Mouse (Mus musculus) embryo, embryonic 10.5 days (tissue): ENCODE data around the gene Csde1.

ENCODE experiments used
- DNase-seq: peaks from one replicate; pipeline ENCODE4 v3.0.0-alpha.2; 2015; ENCODE audit warnings: low spot score

The Csde1 gene

DNA sequence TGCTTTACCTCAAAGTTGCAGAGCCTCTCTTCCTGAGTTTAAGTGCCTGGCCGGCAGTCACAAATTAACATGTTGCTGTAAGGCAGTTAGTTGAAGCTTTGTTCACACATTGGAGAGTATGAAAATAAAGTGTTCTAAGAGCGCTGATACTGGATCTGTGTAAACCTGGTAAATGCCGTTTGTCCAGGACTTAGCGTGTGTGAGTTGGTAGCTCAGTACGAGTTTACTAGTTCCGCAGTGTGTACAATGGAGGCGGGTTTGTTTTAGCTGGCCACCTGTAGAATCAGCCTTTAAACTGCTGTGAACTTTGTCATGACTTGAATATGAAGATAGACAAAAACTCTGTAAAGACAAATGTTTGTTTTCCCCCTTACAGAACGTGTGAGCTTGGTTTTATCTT lies 46.7 kb downstream of the Csde1 start:
- no peak for DNase-seq

DNA sequence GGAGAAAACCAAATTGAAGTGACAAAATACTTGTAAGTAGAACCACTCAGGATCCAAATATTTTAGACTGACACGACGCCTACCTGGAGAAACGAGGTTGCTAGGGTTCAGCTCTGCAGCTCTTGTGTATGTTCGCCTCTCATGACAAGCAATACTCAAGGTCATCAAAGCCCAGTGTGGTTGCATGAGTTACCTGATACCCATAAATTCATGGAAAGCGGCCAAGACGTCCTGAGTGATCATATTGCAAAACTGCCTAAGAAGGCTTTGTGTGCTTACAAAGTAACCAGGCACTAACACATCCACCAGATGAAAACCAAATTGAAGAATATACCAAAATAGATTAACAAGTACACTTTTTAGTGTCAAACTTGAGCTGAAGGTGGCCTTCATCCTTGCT lies 48.7 kb downstream of the Csde1 start:
- DNase-seq: no peak

DNA sequence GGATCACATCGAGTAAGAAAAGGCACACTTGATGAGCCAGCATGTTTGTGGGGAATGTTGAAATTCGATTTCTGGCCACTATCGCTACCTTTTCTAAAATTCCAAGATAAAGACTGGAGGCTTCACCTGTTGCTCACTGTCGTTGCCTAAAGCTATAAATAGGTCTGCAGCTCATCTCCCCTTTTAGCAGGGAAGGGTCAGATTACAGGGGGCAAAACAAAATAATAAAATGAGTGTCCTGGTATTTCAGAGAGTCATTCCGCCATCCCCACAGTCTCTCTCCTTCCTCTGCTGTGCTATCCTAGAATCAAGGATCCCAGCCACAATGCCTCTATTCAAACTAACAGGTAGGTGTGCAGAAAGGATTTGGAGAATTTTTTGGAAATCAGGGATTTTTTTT lies 53.5 kb downstream of the Csde1 start, which contains the start of gene Ampd1:
Gene Ampd1 (plus strand): TSS at position 244 of the 400 bp plus-strand sequence.
- no peak for DNase-seq

DNA sequence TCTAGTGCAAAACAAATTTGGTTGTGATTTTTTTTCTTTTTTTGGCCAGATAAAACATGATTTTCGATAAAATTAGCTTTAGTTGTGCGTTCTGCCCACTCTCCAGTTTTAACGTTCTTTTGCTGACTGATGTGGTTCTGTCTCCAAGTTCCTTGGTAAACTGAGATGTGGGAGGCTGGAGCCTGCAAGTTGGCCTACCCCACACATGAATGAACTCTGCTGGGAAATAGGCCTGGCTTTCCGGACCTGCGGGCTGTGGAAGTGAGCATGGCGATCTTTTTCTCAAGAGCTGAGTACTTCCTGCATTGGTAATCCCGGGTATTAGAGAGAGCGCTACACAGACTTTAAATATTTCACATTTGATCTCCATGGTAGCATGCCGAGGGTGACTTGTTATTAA lies 55.6 kb downstream of the Csde1 start:
- no peak for DNase-seq

DNA sequence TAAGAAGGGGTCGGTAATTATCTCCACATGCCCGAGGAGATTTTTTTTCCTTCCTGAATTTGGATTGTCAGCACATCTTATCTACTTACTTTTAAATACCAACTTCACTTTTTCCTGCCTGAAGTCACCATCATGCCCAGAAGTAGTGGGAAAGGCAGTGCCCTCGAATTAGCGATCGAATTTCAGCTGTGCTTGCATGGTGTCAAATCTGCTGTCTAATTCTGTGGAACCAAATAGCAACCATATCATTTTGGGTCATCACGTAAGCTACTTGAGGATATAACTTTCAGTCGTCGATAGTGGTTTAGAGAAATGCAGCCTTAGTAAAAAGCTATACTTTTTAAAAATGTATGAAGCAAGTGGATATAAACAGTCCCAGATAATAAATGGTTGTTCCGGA lies 56.2 kb downstream of the Csde1 start:
- DNase-seq: no peak

DNA sequence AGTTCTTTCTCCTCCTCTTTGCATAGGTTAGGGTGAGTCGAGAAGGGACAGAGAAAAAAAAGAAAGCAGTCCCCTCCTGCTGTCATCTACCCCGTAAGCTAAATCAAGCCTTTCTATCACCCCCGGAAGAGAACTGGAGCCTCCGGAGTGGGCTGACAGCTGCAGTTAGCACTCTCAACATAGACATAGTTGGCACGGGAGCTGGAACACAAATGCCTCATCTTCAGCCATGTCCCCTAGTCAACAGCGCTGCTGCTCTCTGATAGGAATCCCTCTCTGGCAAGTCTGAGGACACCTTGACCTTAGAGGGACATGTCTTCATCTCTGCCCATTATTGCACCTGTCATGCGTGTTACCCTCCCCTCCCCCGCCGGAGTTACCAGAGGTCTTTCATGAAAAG lies 59.1 kb downstream of the Csde1 start:
- no peak for DNase-seq

DNA sequence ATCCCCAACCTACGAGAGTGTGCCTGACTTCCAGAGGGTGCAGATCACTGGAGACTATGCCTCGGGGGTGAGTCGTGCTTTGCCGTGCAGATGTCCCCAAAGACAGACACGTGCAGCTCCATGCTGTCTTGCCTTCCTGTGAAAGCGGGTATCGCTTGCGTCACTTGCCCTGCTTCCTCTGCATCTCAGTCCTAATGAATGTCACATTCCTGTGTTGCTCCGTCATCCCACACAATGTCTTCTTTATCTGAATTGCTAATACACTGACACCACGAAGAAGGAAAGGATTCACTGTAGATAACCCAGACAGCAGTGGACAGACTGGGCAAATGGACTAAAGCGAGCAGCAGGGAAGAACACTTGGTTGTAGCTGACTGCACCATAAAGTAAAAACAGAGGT lies 60.8 kb downstream of the Csde1 start:
- DNase-seq: no peak

DNA sequence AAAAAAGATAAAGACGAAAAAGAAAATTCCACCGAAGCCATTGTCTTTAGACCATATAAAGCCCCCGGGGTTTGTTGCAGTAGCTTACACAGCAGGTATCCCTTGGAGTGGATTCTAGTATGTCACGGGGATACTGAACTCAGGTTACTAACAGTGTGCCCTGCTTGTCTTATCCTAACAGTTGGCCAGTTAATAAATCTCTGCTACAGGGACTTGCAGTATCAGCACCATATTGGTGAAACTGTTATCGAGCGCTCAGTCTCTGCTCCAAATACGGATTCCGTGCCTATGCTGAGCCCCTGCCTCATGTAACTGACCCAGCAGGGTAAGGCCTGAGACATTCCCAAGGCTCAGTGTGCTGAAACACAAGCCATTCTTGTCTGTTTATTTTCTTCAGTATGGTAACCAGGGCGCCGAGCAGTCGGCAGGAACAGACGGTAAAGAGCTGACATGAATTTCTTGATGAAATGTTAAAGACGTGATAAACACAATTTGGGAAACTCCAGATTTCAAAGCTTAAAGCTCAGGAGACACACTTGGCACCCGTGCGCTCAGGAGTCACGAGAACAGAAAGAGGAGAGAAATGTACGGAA lies 61.7 kb downstream of the Csde1 start:
- no peak for DNase-seq

DNA sequence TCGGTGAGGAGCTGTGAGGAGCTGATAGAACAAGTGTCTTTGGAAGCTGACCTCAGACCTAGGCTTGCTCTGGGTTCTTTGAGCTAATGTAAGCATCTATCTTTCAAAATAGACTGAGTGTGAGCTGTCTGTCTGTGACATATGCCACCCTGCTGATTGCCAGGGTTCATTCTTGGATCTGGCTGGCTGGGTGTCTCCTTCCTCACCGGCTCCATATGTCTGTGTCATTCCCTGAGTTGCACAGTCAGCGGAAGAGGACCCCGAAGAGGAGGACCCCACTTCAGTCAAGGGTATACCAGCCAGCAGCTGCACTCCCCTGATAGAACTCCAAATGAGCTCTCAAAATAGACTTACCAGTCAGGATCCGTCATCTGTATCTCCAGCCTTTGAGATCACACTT lies 62.5 kb downstream of the Csde1 start:
- DNase-seq: no peak

DNA sequence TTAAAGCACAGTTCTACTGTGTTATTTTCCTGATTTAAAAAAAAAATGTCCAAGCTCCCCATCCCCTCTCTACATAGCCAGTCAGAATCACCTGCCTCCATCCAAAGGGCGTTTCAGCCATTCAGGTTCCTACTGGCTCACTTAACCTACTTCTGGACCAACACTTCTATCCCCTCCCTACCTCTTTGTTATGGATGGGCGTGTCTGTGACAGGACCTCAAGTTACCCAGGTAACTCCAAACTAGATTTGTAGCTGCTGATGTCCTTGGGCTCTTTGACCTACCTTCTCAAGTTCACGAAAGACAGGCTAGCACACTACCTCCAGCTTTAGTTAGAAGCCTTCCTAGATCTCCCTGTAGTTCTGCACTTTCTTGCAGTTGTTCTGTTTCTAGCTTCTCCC lies 65.8 kb downstream of the Csde1 start:
- no peak for DNase-seq

DNA sequence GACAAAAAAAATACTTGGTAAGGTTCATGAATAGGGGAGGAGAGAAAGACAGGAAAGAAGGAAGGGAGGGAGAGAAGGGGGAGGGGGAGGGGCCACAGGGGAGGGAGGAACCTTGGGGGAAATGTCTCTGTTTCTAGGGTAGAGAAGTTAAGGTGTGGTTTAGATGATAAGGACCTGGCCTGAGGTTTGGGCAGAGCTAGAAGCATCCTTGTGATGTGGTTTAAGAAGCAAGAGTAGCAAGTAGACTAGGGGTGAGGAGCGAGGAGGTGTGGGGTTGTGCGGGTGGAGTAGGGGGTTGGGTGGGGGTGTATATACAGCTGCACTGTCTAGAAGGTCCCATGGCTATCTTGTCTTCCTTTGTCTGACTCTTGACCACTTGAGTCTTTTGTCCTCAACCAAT lies 71.5 kb downstream of the Csde1 start:
- no peak for DNase-seq

DNA sequence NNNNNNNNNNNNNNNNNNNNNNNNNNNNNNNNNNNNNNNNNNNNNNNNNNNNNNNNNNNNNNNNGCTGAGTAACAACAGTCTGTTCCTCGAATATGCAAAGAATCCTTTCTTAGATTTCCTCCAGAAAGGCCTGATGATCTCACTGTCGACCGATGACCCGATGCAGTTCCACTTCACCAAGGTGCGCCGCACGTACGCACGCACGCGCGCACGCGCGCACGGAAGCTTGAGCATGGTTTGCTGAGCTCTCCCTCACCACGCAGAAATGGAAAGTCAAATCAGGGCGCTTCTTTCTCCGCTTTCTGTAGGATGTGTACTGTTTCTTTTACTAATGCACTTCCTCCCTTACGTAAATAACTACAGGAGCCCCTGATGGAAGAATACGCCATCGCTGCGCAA lies 78.4 kb downstream of the Csde1 start:
- no peak for DNase-seq

DNA sequence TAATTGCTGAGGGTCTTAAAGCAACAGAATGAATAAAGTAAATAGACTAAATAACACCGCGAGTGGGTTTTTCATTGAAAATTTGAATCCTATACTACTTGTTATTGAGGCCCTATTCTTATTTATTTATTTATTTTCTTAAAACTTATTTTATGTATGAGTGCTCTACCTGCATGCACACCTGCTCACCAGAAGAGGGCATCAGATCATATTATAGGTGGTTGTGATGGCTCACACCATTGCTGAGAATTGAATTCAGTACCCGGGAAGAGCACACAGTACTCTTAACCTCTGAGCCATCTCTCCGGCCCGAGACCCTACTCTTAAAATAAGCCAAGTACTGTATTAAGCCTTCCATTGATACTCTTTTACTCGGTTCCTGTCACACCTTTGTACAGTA lies 79.4 kb downstream of the Csde1 start:
- no peak for DNase-seq

DNA sequence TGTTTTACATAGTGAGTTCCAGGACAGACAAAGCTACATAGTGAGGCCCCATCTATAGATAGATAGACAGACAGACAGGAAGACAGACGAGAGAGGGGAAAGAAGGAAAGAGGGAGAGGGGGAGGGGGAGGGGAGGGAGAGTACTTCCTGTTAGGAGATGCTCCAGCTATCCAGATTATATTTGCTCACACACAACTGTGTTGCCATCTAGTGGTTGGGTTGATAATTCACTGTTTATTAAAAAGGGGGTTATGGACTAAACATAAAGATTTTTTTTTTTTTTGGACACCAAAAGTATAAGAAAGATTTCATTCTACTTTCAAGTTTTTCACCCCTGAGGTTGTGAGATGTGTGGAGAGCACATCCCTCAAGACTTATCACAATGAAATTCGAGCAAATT lies 80.5 kb downstream of the Csde1 start:
- DNase-seq: peak; percentile 18

DNA sequence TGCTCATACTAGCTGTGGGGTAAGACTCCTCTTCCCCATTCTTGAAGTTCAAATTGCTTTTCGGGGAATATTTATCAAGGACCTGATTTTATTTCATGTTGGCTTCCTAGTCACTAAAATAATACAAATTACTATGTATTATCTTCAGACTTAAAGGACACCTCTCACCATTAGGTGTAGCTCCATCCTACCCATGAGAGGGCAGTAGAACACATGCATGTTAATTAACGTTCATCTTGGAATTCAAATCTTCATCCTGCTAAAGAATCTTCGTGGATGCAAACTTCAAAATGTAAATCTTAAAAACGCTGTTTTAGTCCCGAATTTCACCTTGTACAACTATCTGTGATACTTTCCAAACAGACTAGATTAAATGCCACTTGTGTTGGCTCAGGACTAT lies 81.0 kb downstream of the Csde1 start:
- no peak for DNase-seq

DNA sequence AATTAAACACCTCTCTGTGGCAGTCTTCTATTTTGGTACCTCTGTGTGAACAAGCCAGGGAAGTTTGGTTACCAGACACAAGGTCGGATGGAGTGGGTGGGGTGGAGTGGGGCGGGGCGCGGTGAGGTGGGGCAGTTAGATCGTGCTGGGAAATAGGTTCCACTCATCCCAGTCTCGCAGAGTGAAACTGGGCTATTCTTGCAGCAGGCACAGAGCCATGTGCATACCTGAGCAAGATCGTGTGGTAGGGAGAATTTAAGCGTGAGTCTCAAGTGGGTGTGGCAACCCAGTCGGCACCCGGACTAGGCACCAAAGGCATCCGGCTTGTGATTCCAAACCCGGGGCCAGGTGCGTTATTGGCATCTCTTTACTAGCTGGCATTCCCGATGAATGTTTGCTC lies 81.7 kb downstream of the Csde1 start:
- no peak for DNase-seq

DNA sequence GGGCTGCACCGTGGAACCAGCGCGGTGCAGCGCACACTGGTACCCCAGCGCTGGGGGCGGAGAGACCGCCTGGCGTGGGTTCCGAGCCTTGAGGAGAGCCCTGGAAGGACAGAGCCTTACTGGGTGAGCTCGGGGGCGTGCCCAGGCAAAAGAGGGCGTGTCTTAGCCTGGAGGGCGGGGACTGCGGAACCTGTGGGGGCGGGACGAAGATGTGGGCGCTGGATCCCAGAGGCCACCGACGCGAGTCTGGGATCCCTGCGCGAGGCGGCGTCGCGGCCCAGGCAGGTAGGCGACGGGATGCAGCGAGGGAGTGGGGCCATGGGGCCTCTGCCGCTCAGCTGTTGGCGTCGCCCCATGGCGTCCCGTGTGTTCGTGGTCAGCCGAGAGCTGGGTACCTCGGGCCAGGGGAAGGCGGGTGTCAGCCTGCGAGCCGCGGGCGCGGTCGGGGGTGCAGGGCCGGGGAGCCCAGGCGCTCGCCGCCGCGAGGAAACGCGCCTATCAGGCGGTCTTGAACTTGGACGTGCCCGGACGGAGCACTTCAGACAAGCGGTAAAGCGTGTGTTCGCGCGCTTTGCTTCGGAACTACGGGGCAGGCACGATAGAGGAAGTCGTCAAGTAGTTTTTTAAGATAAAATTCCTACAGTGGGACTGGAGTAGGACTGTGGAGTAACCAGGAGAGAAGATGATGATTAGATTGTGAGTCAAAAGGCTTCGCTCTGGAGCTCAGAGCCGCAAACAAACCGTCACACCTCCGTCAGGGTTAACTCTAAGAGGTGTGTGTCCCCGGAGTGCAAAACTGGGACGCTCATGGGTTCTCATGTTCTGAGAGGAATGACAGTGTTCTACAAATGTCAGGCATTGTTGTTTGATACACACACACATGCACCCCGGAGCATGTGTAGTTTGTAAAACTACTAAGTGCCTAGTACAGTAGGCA lies 82.5 kb downstream of the Csde1 start, which contains the start of gene Dennd2c:
Gene Dennd2c (plus strand): TSS at position 151 of the 937 bp plus-strand sequence.
- DNase-seq: peak; percentile 91
